Mouse (Mus musculus): ENCODE results near the gene Acer2. TPM values are rescaled to one million over a fixed set of nuclear protein-coding genes. Genes with fewer than 3 reads are reported as not detected.
A peak's percentile ranks its signal among the peaks of the same experiment; 100 is the strongest.

Acer2 gene
- total RNA-seq, 2 experiments from 2014 or later, result 18.6 to 23.0 TPM

DNA sequence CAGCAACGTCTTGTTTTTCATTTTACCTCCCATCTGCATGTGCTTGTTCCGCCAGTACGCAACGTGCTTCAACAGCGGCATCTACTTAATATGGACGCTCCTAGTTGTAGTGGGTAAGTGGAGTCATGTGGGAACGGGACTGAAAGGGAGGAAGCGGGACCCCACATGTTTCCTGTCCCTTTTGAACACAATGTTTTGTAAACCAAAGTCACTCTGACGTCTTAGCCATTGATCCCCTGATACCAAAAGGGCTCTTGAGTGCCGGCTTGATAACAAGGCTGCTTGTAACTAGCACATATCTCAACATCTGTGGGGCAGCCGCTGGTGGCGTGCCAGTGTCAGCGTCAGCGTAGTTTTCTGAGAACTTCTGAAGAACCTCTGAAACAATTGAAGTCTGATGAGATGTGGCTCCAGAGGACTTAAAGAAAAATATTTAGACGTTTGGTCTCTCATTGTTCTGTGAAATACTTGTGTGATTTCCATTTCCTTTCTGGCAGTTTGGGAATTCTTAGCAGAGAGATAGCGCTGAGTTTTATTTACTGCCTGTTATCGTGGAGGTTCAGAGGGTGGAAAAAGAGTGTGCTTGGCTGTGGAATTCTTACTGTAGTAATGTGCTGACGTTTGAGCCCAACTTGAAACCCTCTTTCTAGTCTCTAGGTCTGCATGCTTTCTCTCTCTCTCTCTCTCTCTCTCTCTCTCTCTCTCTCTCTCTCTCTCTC lies 12.1 kb downstream of the Acer2 start:
- peak; percentile 78 to 81 for DNase-seq

DNA sequence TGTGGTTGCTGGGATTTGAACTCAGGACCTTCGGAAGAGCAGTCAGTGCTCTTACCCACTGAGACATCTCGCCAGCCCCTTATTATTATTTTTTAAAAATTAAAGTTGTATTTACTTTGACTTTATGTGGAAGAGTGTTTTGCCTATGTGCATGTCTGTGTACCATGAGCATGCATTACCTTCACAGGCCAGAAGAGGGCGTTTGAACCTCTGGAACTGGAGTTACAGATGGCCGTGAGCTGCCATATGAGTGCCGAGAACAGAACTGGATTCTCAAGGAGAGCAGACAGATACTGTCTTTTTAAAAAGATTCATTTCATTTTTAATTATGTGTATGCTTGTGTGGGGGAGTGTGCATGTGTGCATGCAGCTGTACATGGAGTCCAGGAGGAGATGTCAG lies 13.7 kb downstream of the Acer2 start:
- DNase-seq, result no peak

- peak; percentile 61 to 86 for DNase-seq
These were observed 23.2 kb downstream of the Acer2 start for GRCm38 (mm10) chr4:86897411-86897810.

DNA sequence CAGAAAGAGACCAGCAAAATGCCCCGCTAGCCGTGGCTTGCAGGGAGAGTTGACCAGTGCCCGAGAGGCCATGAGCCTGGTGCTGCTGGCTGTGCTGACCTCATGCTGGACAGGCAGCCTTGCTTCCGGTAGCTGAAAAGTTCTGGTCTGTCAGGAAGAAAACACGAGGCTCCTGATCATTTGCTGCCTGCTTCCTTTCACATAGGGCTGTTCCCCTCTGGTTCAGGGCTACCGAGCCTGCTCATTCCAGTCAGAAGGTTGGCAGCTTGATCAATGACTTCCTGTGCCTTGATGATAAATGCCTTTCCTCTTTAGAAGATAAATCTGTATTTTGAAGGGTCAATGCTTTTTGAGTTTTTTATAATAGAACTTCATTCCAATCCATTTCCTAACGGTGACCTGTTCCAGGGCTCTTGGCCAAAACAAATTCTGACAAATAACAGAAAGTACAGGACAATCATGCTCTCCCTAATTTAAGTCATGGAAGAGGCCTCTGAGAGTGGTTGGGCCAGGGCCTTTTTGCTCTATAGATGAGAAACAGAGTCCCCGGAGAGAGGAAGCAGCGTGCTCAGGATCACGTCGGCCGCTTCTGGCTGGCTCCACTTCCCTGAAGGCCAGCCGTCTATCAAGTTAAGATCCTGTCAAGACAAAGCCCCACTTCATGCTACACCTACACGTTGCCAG lies 24.7 kb downstream of the Acer2 start:
- peak; percentile 82 to 88 for DNase-seq

GRCm38 (mm10) chr4:86902351-86902750 lies 28.2 kb downstream of the Acer2 start:
- peak; percentile 59 to 89 for DNase-seq

DNA sequence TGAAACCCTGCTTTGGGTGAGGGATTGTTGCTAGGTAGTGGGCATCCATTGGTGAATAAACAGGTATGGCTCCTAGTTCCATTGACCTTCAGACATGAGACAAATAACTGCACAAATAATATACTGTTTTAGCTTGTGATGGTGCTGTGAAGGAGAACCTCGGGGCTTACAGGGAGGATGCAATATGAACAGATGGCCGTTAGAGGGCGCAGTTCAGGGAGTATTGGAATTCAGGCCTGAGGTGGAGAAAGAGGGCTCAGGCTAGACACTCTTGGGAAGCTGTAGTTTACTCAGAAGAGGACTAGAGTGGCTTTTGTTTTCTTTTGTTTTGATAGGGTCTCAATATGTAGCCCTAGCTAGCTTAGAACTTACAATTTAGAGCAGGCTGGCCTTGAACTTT lies 30.8 kb downstream of the Acer2 start:
- DNase-seq, result no peak

DNA sequence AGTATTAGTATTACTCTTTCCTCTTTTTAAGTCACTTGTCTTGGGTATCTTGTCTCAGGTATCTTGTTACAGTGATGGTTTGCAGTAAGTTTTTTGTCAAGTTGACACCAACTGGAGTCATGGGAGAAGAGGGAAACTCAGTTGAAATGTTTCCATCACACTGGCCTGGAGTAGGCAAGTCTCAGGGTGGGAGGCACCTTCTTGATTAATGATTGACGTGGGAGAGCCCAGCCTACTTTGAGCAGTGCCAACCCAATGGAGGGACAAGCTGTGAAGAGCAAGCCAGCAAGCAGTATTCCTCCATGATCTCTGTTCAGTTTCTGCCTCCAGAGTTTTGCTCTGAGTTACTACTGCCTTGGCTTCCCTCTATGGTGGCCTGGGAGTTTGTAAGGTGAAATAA lies 31.7 kb downstream of the Acer2 start:
- DNase-seq, result no peak

- DNase-seq, result no peak
These were observed 37.6 kb downstream of the Acer2 start for GRCm38 (mm10) chr4:86911576-86912341.

- DNase-seq, result no peak
These were observed 38.6 kb downstream of the Acer2 start for GRCm38 (mm10) chr4:86912757-86913156.

DNA sequence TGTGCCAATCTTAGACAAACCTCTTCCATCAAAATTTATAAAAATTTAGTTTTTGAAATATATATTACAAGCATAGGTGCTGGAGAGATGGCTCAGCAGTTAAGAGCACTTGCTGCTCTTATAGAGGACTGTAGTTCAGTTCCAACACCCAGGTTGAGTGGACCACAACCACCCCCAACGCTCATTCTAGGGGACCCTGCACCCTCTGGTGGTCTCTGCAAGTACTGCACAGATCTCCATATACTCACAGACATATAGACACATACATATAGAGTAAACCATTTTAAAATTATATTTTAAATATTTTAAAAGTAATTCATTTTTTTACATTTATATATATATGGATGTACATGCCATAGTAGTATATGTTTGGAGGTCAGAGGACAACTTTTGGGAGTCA lies 41.9 kb downstream of the Acer2 start:
- DNase-seq, result no peak

DNA sequence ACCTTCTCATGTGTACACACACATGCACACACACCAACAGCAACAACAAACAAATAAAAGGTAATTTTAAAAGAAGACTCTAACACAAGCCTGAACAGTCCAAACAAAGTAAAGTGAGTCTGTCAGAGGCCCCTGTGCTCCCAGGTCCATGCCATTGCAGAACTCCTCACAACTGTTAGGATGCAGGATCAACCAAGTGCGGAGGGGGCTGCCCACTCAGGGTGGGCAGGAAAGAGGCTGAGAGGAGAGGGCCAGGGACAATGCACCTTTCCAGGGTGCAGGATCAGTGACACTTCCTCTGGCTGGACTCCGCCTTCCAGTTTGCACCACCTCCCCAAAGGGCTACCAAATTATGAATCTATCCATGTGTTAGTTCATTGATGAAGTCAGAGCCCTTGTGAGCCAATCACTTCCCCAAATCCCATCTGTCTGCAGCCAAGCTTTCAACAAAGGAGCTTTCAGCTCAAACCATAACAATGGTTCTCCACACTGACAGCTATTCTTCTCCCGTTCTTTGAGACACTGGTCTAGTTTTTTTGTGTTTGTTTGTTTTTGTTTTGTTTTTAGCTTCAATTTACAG lies 49.4 kb downstream of the Acer2 start:
- no peak for DNase-seq

GRCm38 (mm10) chr4:86924804-86925458 lies 50.7 kb downstream of the Acer2 start:
- peak; percentile 70 to 91 for DNase-seq

- no peak for DNase-seq
These were observed 52.8 kb downstream of the Acer2 start for GRCm38 (mm10) chr4:86926997-86927396.

DNA sequence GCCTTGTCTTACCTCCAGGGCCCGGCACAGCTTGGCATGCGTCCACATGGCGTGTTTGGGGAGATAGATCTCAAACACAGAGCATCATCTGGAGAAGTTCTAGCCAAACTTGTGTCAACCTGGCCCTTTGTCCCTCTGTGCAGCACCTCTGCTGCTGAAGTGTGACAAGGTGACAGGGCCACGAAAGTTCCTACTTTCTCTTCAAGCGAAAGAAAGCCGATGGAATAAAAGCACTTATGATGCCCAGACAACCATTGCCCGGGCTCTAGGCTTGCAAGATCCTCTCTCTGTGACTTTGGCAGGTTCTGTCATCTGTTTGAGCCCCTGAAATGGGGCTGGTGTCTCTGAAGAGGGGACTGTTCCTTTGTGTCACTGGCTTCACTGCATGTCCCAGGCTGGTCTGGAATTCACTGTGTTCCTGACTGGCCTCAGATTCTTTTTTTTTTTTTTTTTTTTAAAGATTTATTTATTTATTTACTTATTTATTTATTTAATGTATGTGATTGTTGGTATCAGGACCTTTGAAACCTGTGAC lies 56.0 kb downstream of the Acer2 start:
- DNase-seq, result no peak

DNA sequence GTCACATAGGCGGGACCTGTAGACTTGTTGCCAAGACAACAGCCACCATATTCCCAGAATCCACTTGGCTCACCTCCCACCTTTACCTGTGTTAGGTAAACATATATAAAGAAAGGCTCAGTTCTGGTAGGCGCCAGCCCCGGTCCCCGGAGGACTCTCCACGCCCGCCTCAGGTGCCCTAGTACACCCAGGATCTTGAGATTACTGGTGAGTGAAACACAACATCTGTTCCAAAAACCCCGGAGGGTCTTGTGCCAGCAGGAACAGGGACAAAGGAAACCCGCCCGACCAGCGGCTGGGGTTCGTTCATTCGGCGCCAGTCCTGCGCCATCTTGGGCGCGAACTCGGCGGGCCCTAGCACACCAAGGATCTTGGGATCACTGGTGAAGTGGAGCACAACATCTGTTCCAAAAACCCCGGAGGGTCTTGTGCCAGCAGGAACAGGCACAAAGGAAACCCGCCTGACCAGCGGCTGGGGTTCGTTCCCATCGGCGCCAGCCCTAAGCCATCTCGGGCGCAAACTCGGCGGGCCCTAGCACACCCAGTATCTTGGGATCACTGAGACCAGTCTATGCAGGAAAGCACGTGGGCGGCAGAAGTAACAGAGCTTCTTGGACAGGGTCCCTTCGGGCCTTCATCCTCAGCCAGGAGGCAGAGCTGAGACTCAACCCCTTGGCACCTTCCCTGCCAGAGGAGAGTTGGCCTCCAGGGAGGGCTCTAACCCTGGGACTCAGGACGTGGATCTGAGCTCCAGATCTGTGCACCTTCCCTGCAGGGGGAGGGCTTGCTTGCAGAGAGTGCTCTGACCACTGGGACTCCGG lies 56.6 kb downstream of the Acer2 start:
- no peak for DNase-seq

GRCm38 (mm10) chr4:86933026-86933425 lies 58.8 kb downstream of the Acer2 start:
- no peak for DNase-seq

GRCm38 (mm10) chr4:86936217-86936616 lies 62.0 kb downstream of the Acer2 start:
- DNase-seq, result no peak

- DNase-seq, result no peak
These were observed 62.5 kb downstream of the Acer2 start for GRCm38 (mm10) chr4:86936706-86937105.

- DNase-seq, result no peak
These were observed 68.5 kb downstream of the Acer2 start for GRCm38 (mm10) chr4:86942656-86943055.

- no peak for DNase-seq
These were observed 69.1 kb downstream of the Acer2 start for GRCm38 (mm10) chr4:86943296-86943695.

- no peak for DNase-seq
These were observed 74.6 kb downstream of the Acer2 start for GRCm38 (mm10) chr4:86948794-86949193.

Data from heart, adult 18-20 months (tissue).